Mouse (Mus musculus) heart, embryonic 13.5 days (tissue): ENCODE data around the gene Elfn2. TPM values are rescaled to one million over a fixed set of nuclear protein-coding genes. Genes with fewer than 3 reads are reported as not detected.

Experiments used
- ATAC-seq: fragments of 200-750 bp; cut with Nextera tagmentation; 2 replicates; pipeline ENCODE4 v1.8.0; 2017; ENCODE audit warnings: moderate TSS enrichment; ENCODE audit not compliant: insufficient number of reproducible peaks, low FRiP score, low TSS enrichment; ENCODE audit errors: extremely low read depth
- H3K27ac ChIP-seq: fragments of 300-500 bp; sonication (generic); replicated peaks from 2 replicates; pipeline ENCODE4 v1.5.1; 2015; ENCODE audit warnings: moderate library complexity, mild to moderate bottlenecking, inconsistent platforms
- H3K27me3 ChIP-seq: fragments of 300-500 bp; sonication (generic); replicated peaks from 2 replicates; pipeline ENCODE4 v1.6.1; 2015; ENCODE audit warnings: mild to moderate bottlenecking, inconsistent platforms
- H3K36me3 ChIP-seq: fragments of 300-500 bp; sonication (generic); 2 replicates; pipeline ENCODE4 v1.6.1; 2015; ENCODE audit warnings: mild to moderate bottlenecking, inconsistent platforms
- H3K4me1 ChIP-seq: fragments of 300-500 bp; sonication (generic); 2 replicates; pipeline ENCODE4 v1.6.1; 2015; ENCODE audit warnings: inconsistent platforms
- H3K4me2 ChIP-seq: fragments of 300-500 bp; sonication (generic); 2 replicates; pipeline ENCODE4 v1.6.1; 2015; ENCODE audit warnings: inconsistent platforms, mild to moderate bottlenecking, moderate library complexity
- H3K4me3 ChIP-seq: fragments of 300-500 bp; sonication (generic); 2 replicates; pipeline ENCODE4 v1.5.1; 2015; ENCODE audit warnings: moderate library complexity, mild to moderate bottlenecking, inconsistent platforms
- H3K9ac ChIP-seq: fragments of 300-500 bp; sonication (generic); 2 replicates; pipeline ENCODE4 v1.6.1; 2015; ENCODE audit warnings: inconsistent platforms, mild to moderate bottlenecking, moderate library complexity
- H3K9me3 ChIP-seq: fragments of 300-500 bp; sonication (generic); 2 replicates; pipeline ENCODE4 v1.6.1; 2016; ENCODE audit warnings: inconsistent platforms
- WGBS: fragments of 180-500 bp; shearing (Covaris S2); methylation state at CpG from one replicate; pipeline ENCODE4 v1.1.7; 2015; ENCODE audit warnings: mixed read lengths; 5-methylcytosine and 5-hydroxymethylcytosine counted together
- polyA plus RNA-seq: library from polyadenylated mRNA; unstranded; fragments of >200 nt; fragmentation: Nextera tagmentation; extraction: Ambion mirVana; gene quantifications from 2 replicates; pipeline ENCODE4 v1.2.1, GENCODE M21; 2015

Elfn2 gene
- polyA plus RNA-seq, 1 experiment from 2014 or later = 0.03 TPM

GRCm38 (mm10) chr15:78635231-78635630, 83.3 kb downstream of the Elfn2 start:
- H3K4me3 ChIP-seq = no peak overlapping the region
- H3K4me1 ChIP-seq = peaks cover 3% of the 10 kb centered on the region
- H3K9me3 ChIP-seq = no peaks in the 10 kb centered on the region
- H3K27ac ChIP-seq = no peak overlapping the region
- H3K36me3 ChIP-seq = no peaks in the 10 kb centered on the region
- peaks cover 70% of the 10 kb centered on the region for H3K27me3 ChIP-seq
- H3K4me2 ChIP-seq = no peak overlapping the region
- no peak overlapping the region for H3K9ac ChIP-seq
- no peak for ATAC-seq
- 27% methylated on average over 7 of the region's 7 CpGs for WGBS

- Histone ChIP-seq H3K27me3 (peaks cover 67% of the 10 kb centered on the region), H3K9me3 (no peaks in the 10 kb centered on the region), H3K9ac (no peak overlapping the region), H3K4me1 (no peaks in the 10 kb centered on the region), H3K36me3 (no peaks in the 10 kb centered on the region), H3K4me3 (no peak overlapping the region), H3K4me2 (no peak overlapping the region), H3K27ac (no peak overlapping the region)
- no peak for ATAC-seq
- 34% methylated on average over 10 of the region's 10 CpGs for WGBS
Observed at GRCm38 (mm10) chr15:78634095-78634737, 84.4 kb downstream of the Elfn2 start.

DNA sequence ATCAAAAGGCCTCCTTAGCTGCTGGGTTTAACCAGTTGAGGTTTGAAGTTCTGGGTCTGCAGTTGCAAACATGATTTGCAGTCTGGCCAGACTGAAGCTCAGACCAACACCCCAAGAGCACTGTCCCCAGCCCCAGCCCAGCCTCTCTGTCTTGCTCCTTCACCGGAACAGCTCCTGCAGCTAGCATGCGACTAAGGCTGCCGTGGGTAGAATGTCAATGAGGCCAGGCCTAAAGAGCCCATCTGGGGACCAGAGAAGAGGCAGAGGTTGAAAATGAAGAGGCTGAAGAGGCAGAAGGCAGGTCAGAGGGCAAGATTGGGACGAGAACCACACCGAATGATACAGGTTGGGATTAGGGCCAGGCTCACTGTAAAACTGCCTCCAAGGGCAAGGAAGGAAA, 85.2 kb downstream of the Elfn2 start:
- Histone ChIP-seq H3K4me1 (no peaks in the 10 kb centered on the region), H3K4me2 (no peak overlapping the region), H3K9me3 (no peaks in the 10 kb centered on the region), H3K27me3 (peaks cover 61% of the 10 kb centered on the region), H3K9ac (no peak overlapping the region), H3K27ac (no peak overlapping the region), H3K36me3 (no peaks in the 10 kb centered on the region), H3K4me3 (no peak overlapping the region)
- 77% methylated on average over 5 of the region's 5 CpGs for WGBS
- ATAC-seq = no peak

- no peak overlapping the region for H3K27ac ChIP-seq
- WGBS = 56% methylated on average over 2 of the region's 2 CpGs
- peaks cover 57% of the 10 kb centered on the region for H3K27me3 ChIP-seq
- H3K4me1 ChIP-seq = no peaks in the 10 kb centered on the region
- no peak overlapping the region for H3K4me3 ChIP-seq
- no peak for ATAC-seq
- H3K4me2 ChIP-seq = no peak overlapping the region
- no peak overlapping the region for H3K9ac ChIP-seq
- no peaks in the 10 kb centered on the region for H3K36me3 ChIP-seq
- H3K9me3 ChIP-seq = no peaks in the 10 kb centered on the region
Observed at GRCm38 (mm10) chr15:78632387-78632786, 86.2 kb downstream of the Elfn2 start.

- H3K9me3 ChIP-seq = no peaks in the 10 kb centered on the region
- H3K27me3 ChIP-seq = peaks cover 60% of the 10 kb centered on the region
- peaks cover 16% of the 10 kb centered on the region for H3K4me1 ChIP-seq
- no peak overlapping the region for H3K4me2 ChIP-seq
- H3K27ac ChIP-seq = no peak overlapping the region
- no peak for ATAC-seq
- no peak overlapping the region for H3K4me3 ChIP-seq
- H3K9ac ChIP-seq = no peak overlapping the region
- no peaks in the 10 kb centered on the region for H3K36me3 ChIP-seq
- WGBS = 80% methylated on average over 13 of the region's 13 CpGs
Observed at GRCm38 (mm10) chr15:78626285-78626684, 92.3 kb downstream of the Elfn2 start.

DNA sequence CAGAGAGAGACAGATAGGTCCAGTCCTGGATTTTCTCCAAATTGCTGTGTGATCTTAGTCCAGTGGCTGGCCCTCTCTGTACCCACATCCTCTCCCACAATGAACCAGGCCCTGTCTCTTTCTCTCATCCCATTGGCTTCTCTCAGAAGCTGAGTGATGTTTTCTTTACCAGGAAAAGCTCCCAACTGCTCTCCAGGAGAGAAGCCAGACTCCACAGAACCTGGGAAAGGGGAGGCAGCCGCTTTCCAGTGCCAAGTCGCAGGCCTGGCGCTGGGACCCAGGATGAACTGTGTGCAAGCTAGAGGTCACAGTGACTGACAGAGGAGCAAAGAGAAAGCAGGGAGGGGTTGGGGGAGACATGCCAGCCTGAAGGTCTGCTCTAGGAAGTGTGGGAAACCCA, 93.6 kb downstream of the Elfn2 start:
- no peak for ATAC-seq
- Histone ChIP-seq H3K9me3 (no peaks in the 10 kb centered on the region), H3K36me3 (no peaks in the 10 kb centered on the region), H3K27ac (peak overlapping the region; percentile 54), H3K27me3 (peaks cover 63% of the 10 kb centered on the region), H3K4me3 (no peak overlapping the region), H3K9ac (no peak overlapping the region), H3K4me2 (no peak overlapping the region), H3K4me1 (peaks cover 16% of the 10 kb centered on the region)
- 70% methylated on average over 3 of the region's 3 CpGs for WGBS

- Histone ChIP-seq H3K4me1 (peaks cover 16% of the 10 kb centered on the region), H3K4me2 (0 out of 2 replicates have a peak overlapping the region, but pooled peaks have one; percentile 9), H3K9ac (peak overlapping the region; percentile 47; the same call in 1 of the 2 replicates), H3K36me3 (no peaks in the 10 kb centered on the region), H3K27me3 (peaks cover 64% of the 10 kb centered on the region), H3K27ac (peak overlapping the region; percentile 54; the same call in 1 of the 2 replicates), H3K9me3 (no peaks in the 10 kb centered on the region), H3K4me3 (no peak overlapping the region)
- ATAC-seq = 0 out of 2 replicates have a peak, but pooled peaks have one; percentile 52
- WGBS = 42% methylated on average over 13 of the region's 13 CpGs
Observed at GRCm38 (mm10) chr15:78624431-78624950, 94.1 kb downstream of the Elfn2 start.

GRCm38 (mm10) chr15:78623426-78623825, 95.1 kb downstream of the Elfn2 start:
- H3K4me3 ChIP-seq = no peak overlapping the region
- peaks cover 71% of the 10 kb centered on the region for H3K27me3 ChIP-seq
- H3K9ac ChIP-seq = no peak overlapping the region
- H3K4me2 ChIP-seq = no peak overlapping the region
- H3K36me3 ChIP-seq = no peaks in the 10 kb centered on the region
- no peak for ATAC-seq
- H3K27ac ChIP-seq = no peak overlapping the region
- no peaks in the 10 kb centered on the region for H3K9me3 ChIP-seq
- 15% methylated on average over 5 of the region's 5 CpGs for WGBS
- H3K4me1 ChIP-seq = peaks cover 16% of the 10 kb centered on the region

Other genes with a start within 250 kb of the Elfn2 start
- 0.04 TPM in 1 of 2 replicates, not detected in the other for gene Il2rb, start 223.5 kb downstream of the Elfn2 start, polyA plus RNA-seq
- gene C1qtnf6, start 187.4 kb downstream of the Elfn2 start, polyA plus RNA-seq = 28.7 and 31.8 TPM in 2 replicates
- 0.09 TPM in 1 of 2 replicates, not detected in the other for gene Sstr3, start 174.1 kb downstream of the Elfn2 start, polyA plus RNA-seq
- 7.6 and 8.9 TPM in 2 replicates for gene Rac2, start 146.0 kb downstream of the Elfn2 start, polyA plus RNA-seq
- gene Cyth4, start 121.7 kb downstream of the Elfn2 start, polyA plus RNA-seq = 5.0 and 5.2 TPM in 2 replicates
- gene Mfng, start 54.7 kb upstream of the Elfn2 start, polyA plus RNA-seq = 13.7 and 15.8 TPM in 2 replicates
- gene Card10, start 84.3 kb upstream of the Elfn2 start, polyA plus RNA-seq = 5.1 and 5.3 TPM in 2 replicates
- 34.2 and 36.1 TPM in 2 replicates for gene Cdc42ep1, start 123.9 kb upstream of the Elfn2 start, polyA plus RNA-seq
- 0.82 TPM in 1 of 2 replicates, not detected in the other for gene Lgals2, start 136.8 kb upstream of the Elfn2 start, polyA plus RNA-seq
- gene Gga1, start 158.4 kb upstream of the Elfn2 start, polyA plus RNA-seq = 44.3 and 46.2 TPM in 2 replicates
- gene Gm49510, start 180.9 kb upstream of the Elfn2 start, polyA plus RNA-seq = 0.20 and 0.31 TPM in 2 replicates
- gene Sh3bp1, start 181.0 kb upstream of the Elfn2 start, polyA plus RNA-seq = 18.8 and 19.5 TPM in 2 replicates
- gene Pdxp, start 195.1 kb upstream of the Elfn2 start, polyA plus RNA-seq = 20.2 and 21.2 TPM in 2 replicates
- gene Lgals1, start 208.0 kb upstream of the Elfn2 start, polyA plus RNA-seq = 798 and 814 TPM in 2 replicates
- 37.3 and 42.9 TPM in 2 replicates for gene Nol12, start 216.2 kb upstream of the Elfn2 start, polyA plus RNA-seq
- gene Triobp, start 229.0 kb upstream of the Elfn2 start, polyA plus RNA-seq = 45.8 and 46.8 TPM in 2 replicates